Mouse (Mus musculus) kidney, embryonic 16.5 days (tissue): Measurements from ENCODE around the gene Them7. TPM values are rescaled to one million over a fixed set of nuclear protein-coding genes. Genes with fewer than 3 reads are reported as not detected.

Source experiments
- ATAC-seq: fragments of 200-750 bp; cut with Nextera tagmentation; 2 replicates; pipeline ENCODE4 v1.8.0; 2017; ENCODE audit warnings: moderate TSS enrichment; ENCODE audit not compliant: low FRiP score, low TSS enrichment
- H3K27ac ChIP-seq: fragments of 300-500 bp; sonication (generic); 2 replicates; pipeline ENCODE4 v1.5.1; 2014; ENCODE audit warnings: low read length
- H3K27me3 ChIP-seq: fragments of 300-500 bp; sonication (generic); 2 replicates; pipeline ENCODE4 v1.6.1; 2014; ENCODE audit warnings: low read length, control low read depth, mixed read lengths; ENCODE audit not compliant: insufficient read depth
- H3K36me3 ChIP-seq: fragments of 300-500 bp; sonication (generic); 2 replicates; pipeline ENCODE4 v1.6.1; 2014; ENCODE audit warnings: low read length, control low read depth, mixed read lengths; ENCODE audit not compliant: insufficient read depth
- H3K4me1 ChIP-seq: fragments of 300-500 bp; sonication (generic); 2 replicates; pipeline ENCODE4 v1.6.1; 2014; ENCODE audit warnings: low read length, control low read depth, mixed read lengths; ENCODE audit not compliant: insufficient read depth
- H3K4me2 ChIP-seq: fragments of 300-500 bp; sonication (generic); replicated peaks from 2 replicates; pipeline ENCODE4 v1.6.1; 2014; ENCODE audit warnings: low read depth, low read length
- H3K4me3 ChIP-seq: fragments of 300-500 bp; sonication (generic); 2 replicates; pipeline ENCODE4 v1.5.1; 2014; ENCODE audit warnings: mild to moderate bottlenecking, low read length
- H3K9ac ChIP-seq: fragments of 300-500 bp; sonication (generic); replicated peaks from 2 replicates; pipeline ENCODE4 v1.6.1; 2014; ENCODE audit warnings: low read length
- H3K9me3 ChIP-seq: fragments of 300-500 bp; sonication (generic); 2 replicates; pipeline ENCODE4 v1.6.1; 2016; ENCODE audit warnings: low read length, control low read depth
- WGBS: fragments of 180-500 bp; shearing (Covaris S2); extraction: QIAGEN DNeasy Blood & Tissue Kit; methylation state at CpG from one replicate; pipeline ENCODE4 v1.1.7; 2014; 5-methylcytosine and 5-hydroxymethylcytosine counted together
- polyA plus RNA-seq: library from polyadenylated mRNA; unstranded; fragments of >200 nt; fragmentation: Nextera tagmentation; extraction: Ambion mirVana; gene quantifications from 2 replicates; pipeline ENCODE4 v1.2.1, GENCODE M21; 2015

Them7 gene
- polyA plus RNA-seq, 1 experiment from 2014 or later: 4.0 TPM

GRCm38 (mm10) chr2:105326067-105326466 lies 101.9 kb downstream of the Them7 start:
- no peak overlapping the region for H3K4me3 ChIP-seq
- H3K9ac ChIP-seq: no peak overlapping the region
- no peak for ATAC-seq
- no peaks in the 10 kb centered on the region for H3K36me3 ChIP-seq
- no peaks in the 10 kb centered on the region for H3K4me1 ChIP-seq
- WGBS: 86% methylated on average over 5 of the region's 5 CpGs
- H3K4me2 ChIP-seq: no peak overlapping the region
- H3K27me3 ChIP-seq: no peaks in the 10 kb centered on the region
- no peaks in the 10 kb centered on the region for H3K9me3 ChIP-seq
- no peak overlapping the region for H3K27ac ChIP-seq

- Histone ChIP-seq H3K9ac (no peak overlapping the region), H3K27ac (no peak overlapping the region), H3K4me2 (no peak overlapping the region), H3K27me3 (peaks cover 3% of the 10 kb centered on the region; the same call in 1 of the 2 replicates), H3K9me3 (no peaks in the 10 kb centered on the region), H3K4me1 (no peaks in the 10 kb centered on the region), H3K36me3 (no peaks in the 10 kb centered on the region), H3K4me3 (no peak overlapping the region)
- ATAC-seq: no peak
- 81% methylated on average over 4 of the region's 4 CpGs for whole genome bisulfite sequencing
Measured at GRCm38 (mm10) chr2:105330024-105330423, 105.9 kb downstream of the Them7 start.

GRCm38 (mm10) chr2:105333107-105333506 lies 109.0 kb downstream of the Them7 start:
- peaks cover 20% of the 10 kb centered on the region for H3K4me1 ChIP-seq
- no peak overlapping the region for H3K4me3 ChIP-seq
- H3K36me3 ChIP-seq: no peaks in the 10 kb centered on the region
- no peak overlapping the region for H3K27ac ChIP-seq
- ATAC-seq: no peak
- 69% methylated on average over 8 of the region's 8 CpGs for WGBS
- H3K9me3 ChIP-seq: no peaks in the 10 kb centered on the region
- no peak overlapping the region for H3K9ac ChIP-seq
- no peak overlapping the region for H3K4me2 ChIP-seq
- peaks cover 3% of the 10 kb centered on the region; the same call in 1 of the 2 replicates for H3K27me3 ChIP-seq

- ATAC-seq: peak; percentile 55
- H3K9ac ChIP-seq: no peak overlapping the region
- 40% methylated on average over 10 of the region's 10 CpGs for WGBS
- H3K27ac ChIP-seq: no peak overlapping the region
- H3K4me1 ChIP-seq: peaks cover 20% of the 10 kb centered on the region
- H3K4me2 ChIP-seq: no peak overlapping the region
- peaks cover 3% of the 10 kb centered on the region; the same call in 1 of the 2 replicates for H3K27me3 ChIP-seq
- H3K36me3 ChIP-seq: no peaks in the 10 kb centered on the region
- no peaks in the 10 kb centered on the region for H3K9me3 ChIP-seq
- no peak overlapping the region for H3K4me3 ChIP-seq
Measured at GRCm38 (mm10) chr2:105333976-105334713, 110.0 kb downstream of the Them7 start.

GRCm38 (mm10) chr2:105335661-105336060 lies 111.5 kb downstream of the Them7 start:
- Histone ChIP-seq H3K9ac (no peak overlapping the region), H3K27ac (no peak overlapping the region; the same call in 1 of the 2 replicates), H3K36me3 (no peaks in the 10 kb centered on the region), H3K27me3 (peaks cover 3% of the 10 kb centered on the region; the same call in 1 of the 2 replicates), H3K9me3 (no peaks in the 10 kb centered on the region), H3K4me2 (no peak overlapping the region), H3K4me1 (peaks cover 20% of the 10 kb centered on the region), H3K4me3 (no peak overlapping the region)
- ATAC-seq: no peak
- WGBS: 68% methylated on average over 2 of the region's 2 CpGs

- 0 out of 2 replicates have a peak overlapping the region, but pooled peaks have one; percentile 39 for H3K9ac ChIP-seq
- peaks cover 3% of the 10 kb centered on the region; the same call in 1 of the 2 replicates for H3K27me3 ChIP-seq
- H3K4me3 ChIP-seq: no peak overlapping the region
- peaks cover 20% of the 10 kb centered on the region for H3K4me1 ChIP-seq
- no peaks in the 10 kb centered on the region for H3K9me3 ChIP-seq
- H3K36me3 ChIP-seq: no peaks in the 10 kb centered on the region
- WGBS: 7% methylated on average over 12 of the region's 12 CpGs
- H3K4me2 ChIP-seq: peak overlapping the region; percentile 27
- ATAC-seq: peak; percentile 83
- H3K27ac ChIP-seq: peak overlapping the region; percentile 58
Measured at GRCm38 (mm10) chr2:105336314-105337027, 112.4 kb downstream of the Them7 start.

- no peak for ATAC-seq
- H3K4me1 ChIP-seq: peaks cover 20% of the 10 kb centered on the region
- no peak overlapping the region for H3K9ac ChIP-seq
- no peaks in the 10 kb centered on the region for H3K9me3 ChIP-seq
- H3K27me3 ChIP-seq: peaks cover 3% of the 10 kb centered on the region; the same call in 1 of the 2 replicates
- H3K4me2 ChIP-seq: no peak overlapping the region
- H3K27ac ChIP-seq: peak overlapping the region; percentile 58; the same call in 1 of the 2 replicates
- H3K4me3 ChIP-seq: no peak overlapping the region
- no peaks in the 10 kb centered on the region for H3K36me3 ChIP-seq
- WGBS: 27% methylated on average over 8 of the region's 8 CpGs
Measured at GRCm38 (mm10) chr2:105337171-105337875, 113.2 kb downstream of the Them7 start.

GRCm38 (mm10) chr2:105339993-105340392 lies 115.9 kb downstream of the Them7 start:
- 60% methylated on average over 3 of the region's 3 CpGs for WGBS

GRCm38 (mm10) chr2:105348886-105349285 lies 124.8 kb downstream of the Them7 start:
- Histone ChIP-seq H3K27ac (no peak overlapping the region), H3K36me3 (no peaks in the 10 kb centered on the region), H3K9ac (no peak overlapping the region), H3K4me2 (no peak overlapping the region), H3K9me3 (no peaks in the 10 kb centered on the region), H3K27me3 (no peaks in the 10 kb centered on the region), H3K4me1 (no peaks in the 10 kb centered on the region), H3K4me3 (no peak overlapping the region)
- no peak for ATAC-seq
- 81% methylated on average over 6 of the region's 6 CpGs for WGBS

More at GRCm38 (mm10) chr2:105339993-105340392, 115.9 kb downstream of the Them7 start:
- H3K9ac ChIP-seq: no peak overlapping the region
- H3K4me3 ChIP-seq: no peak overlapping the region
- H3K4me2 ChIP-seq: no peak overlapping the region
- no peaks in the 10 kb centered on the region for H3K36me3 ChIP-seq
- ATAC-seq: no peak
- H3K27me3 ChIP-seq: no peaks in the 10 kb centered on the region
- no peaks in the 10 kb centered on the region for H3K9me3 ChIP-seq
- H3K27ac ChIP-seq: no peak overlapping the region
- peaks cover 20% of the 10 kb centered on the region for H3K4me1 ChIP-seq
